Mouse (Mus musculus): ENCODE measurements around the gene Zbtb5. TPM values are rescaled to one million over a fixed set of nuclear protein-coding genes. Genes with fewer than 3 reads are reported as not detected.
A peak's percentile ranks its signal among the peaks of the same experiment; 100 is the strongest.
"Not testable (repeated sequence)": the region's sequence is repeated elsewhere in the genome, so short reads cannot be mapped to it uniquely, and the experiment has no call there.

Zbtb5 gene
- polyA plus RNA-seq, 1 experiment from 2014 or later: 46.1 TPM

DNA sequence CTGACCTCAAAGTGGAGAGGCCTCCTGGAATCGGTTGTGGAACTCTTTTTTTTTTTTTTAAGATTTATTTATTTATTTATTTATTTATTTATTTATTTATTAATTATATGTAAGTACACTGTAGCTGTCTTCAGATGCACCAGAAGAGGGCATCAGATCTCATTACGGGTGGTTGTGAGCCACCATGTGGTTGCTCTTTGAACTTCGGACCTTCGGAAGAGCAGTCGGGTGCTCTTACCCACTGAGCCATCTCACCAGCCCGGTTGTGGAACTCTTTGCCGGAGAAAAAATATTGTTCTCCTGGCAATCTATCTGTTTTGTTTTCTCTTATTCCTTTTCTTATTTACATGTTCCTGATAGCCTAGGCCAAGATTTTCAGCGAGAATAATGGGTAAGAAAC lies 26.7 kb upstream of the Zbtb5 start:
- H3K4me3 ChIP-seq (ENCODE audit: low read depth, low read length); H3K36me3 ChIP-seq (ENCODE audit: control insufficient read depth, insufficient read depth, low read length); H3K27me3 ChIP-seq (ENCODE audit: control insufficient read depth, insufficient read depth, low read length); H3K27ac ChIP-seq (ENCODE audit: low read depth, low read length); DNase-seq (ENCODE audit: low spot score); H3K4me2 ChIP-seq (ENCODE audit: low read depth); ATAC-seq (ENCODE audit: insufficient read depth, low FRiP score, low TSS enrichment); H3K9me3 ChIP-seq (ENCODE audit: control insufficient read depth, low read length); H3K4me1 ChIP-seq (ENCODE audit: control insufficient read depth, insufficient read depth, low read length); H3K9ac ChIP-seq (ENCODE audit: low read length): not testable (repeated sequence)
- 66% methylated on average over 8 of the region's 8 CpGs for WGBS

DNA sequence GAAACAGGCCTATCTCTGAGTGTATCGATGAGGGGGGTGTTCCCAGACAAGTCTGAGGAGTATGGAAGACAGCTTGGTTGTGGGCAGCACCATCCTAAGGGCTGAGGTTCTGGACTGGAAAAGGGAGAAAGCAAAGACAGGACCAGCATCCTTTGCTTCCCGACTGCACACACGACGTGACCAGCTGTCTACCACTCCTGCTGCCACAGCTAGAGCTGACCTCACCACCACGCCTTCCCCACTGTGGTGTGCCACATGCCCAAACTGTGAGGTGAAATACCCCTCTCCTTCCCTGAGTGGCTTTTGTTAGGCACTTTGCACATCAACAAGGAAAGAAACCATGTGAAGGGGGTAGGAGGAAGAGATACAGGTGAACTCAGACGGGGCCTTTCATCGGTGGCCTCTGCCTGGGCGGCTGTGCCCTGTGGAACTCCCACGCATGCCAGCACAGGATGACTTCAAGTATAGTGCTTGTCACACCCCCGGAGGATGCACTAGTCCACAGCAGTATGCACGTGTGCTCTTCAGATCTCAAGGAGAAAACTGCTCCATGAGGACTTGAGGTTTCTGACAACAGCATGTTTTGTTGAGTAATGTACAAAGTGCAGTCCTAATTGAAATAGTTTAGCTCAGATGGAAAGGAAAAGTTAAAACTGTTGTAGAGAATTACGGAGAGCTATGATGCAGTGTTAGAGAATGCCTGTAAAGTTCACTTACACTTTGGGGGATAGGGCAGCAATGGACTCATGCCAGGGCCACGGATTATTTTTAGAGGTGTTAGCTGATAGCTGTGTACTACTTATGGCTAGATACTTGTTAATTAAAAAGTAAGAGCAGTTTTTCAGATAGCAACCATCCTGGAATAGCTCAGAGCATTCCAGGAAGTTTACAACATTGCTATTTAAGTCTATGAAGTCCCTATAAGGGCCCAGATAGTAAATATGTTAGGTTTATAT lies 25.5 kb upstream of the Zbtb5 start:
- ATAC-seq (ENCODE audit: insufficient read depth, low FRiP score, low TSS enrichment): no peak
- no peak overlapping the region for H3K27ac ChIP-seq (ENCODE audit: low read depth, low read length)
- no peaks in the 10 kb centered on the region; the same call in 1 of the 2 replicates for H3K36me3 ChIP-seq (ENCODE audit: control insufficient read depth, insufficient read depth, low read length)
- no peak overlapping the region for H3K4me2 ChIP-seq (ENCODE audit: low read depth)
- no peaks in the 10 kb centered on the region for H3K9me3 ChIP-seq (ENCODE audit: control insufficient read depth, low read length)
- no peak for DNase-seq (ENCODE audit: low spot score)
- no peaks in the 10 kb centered on the region for H3K27me3 ChIP-seq (ENCODE audit: control insufficient read depth, insufficient read depth, low read length)
- H3K4me3 ChIP-seq (ENCODE audit: low read depth, low read length): no peak overlapping the region
- H3K9ac ChIP-seq (ENCODE audit: low read length): no peak overlapping the region; the same call in 1 of the 2 replicates
- WGBS: 91% methylated on average over 13 of the region's 13 CpGs
- no peaks in the 10 kb centered on the region for H3K4me1 ChIP-seq (ENCODE audit: control insufficient read depth, insufficient read depth, low read length)

DNA sequence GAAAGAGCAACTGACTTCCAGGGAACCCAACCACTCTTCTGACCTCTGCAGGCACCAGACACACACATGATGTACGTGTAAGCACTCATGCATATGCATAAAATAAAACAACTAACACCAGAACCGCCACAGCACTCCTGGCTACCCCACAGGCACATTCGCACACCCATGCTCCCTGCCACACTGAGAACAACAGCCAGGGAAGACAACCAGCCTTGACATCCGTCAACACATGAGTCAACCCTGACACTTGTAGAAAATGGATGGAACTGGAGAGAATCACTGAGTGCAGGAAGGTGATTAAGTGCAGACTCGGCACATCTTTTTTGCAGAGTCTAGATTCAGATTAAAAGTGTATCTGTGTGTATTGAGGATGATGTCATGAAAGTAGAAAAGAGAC lies 24.4 kb upstream of the Zbtb5 start:
- no peak for DNase-seq (ENCODE audit: low spot score)
- ATAC-seq (ENCODE audit: insufficient read depth, low FRiP score, low TSS enrichment): no peak
- no peaks in the 10 kb centered on the region for H3K9me3 ChIP-seq (ENCODE audit: control insufficient read depth, low read length)
- H3K4me1 ChIP-seq (ENCODE audit: control insufficient read depth, insufficient read depth, low read length): no peaks in the 10 kb centered on the region
- H3K4me3 ChIP-seq (ENCODE audit: low read depth, low read length): no peak overlapping the region
- H3K27ac ChIP-seq (ENCODE audit: low read depth, low read length): no peak overlapping the region
- no peaks in the 10 kb centered on the region for H3K27me3 ChIP-seq (ENCODE audit: control insufficient read depth, insufficient read depth, low read length)
- WGBS: 82% methylated on average over 5 of the region's 5 CpGs
- H3K9ac ChIP-seq (ENCODE audit: low read length): no peak overlapping the region
- no peak overlapping the region for H3K4me2 ChIP-seq (ENCODE audit: low read depth)
- peaks cover 2% of the 10 kb centered on the region; the same call in 1 of the 2 replicates for H3K36me3 ChIP-seq (ENCODE audit: control insufficient read depth, insufficient read depth, low read length)

DNA sequence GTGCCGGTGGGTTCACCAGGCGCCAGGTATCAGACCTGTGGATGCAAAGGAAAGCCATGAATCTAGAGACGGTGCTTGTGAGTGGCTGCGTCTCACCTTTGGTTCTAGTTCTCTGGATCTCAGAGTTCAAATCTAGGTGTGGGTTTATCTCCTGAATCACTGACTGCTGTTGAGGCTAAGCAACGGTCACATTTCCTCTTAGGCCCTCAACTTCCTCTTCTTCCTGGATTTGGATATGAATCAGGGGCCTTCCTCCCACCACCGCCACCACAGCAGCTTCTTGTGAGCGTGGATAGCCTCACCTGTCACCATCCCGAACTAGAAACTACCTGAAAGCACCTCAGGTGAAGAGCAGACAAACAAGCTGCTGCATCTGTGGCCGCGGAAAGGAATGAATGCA lies 23.8 kb upstream of the Zbtb5 start:
- 93% methylated on average over 10 of the region's 10 CpGs for WGBS
- H3K9me3 ChIP-seq (ENCODE audit: control insufficient read depth, low read length): no peaks in the 10 kb centered on the region
- no peak overlapping the region for H3K9ac ChIP-seq (ENCODE audit: low read length)
- DNase-seq (ENCODE audit: low spot score) (no peak), ATAC-seq (ENCODE audit: insufficient read depth, low FRiP score, low TSS enrichment) (no peak)
- H3K36me3 ChIP-seq (ENCODE audit: control insufficient read depth, insufficient read depth, low read length): peaks cover 2% of the 10 kb centered on the region; the same call in 1 of the 2 replicates
- H3K4me3 ChIP-seq (ENCODE audit: low read depth, low read length): no peak overlapping the region
- H3K27ac ChIP-seq (ENCODE audit: low read depth, low read length): no peak overlapping the region
- no peaks in the 10 kb centered on the region for H3K27me3 ChIP-seq (ENCODE audit: control insufficient read depth, insufficient read depth, low read length)
- H3K4me2 ChIP-seq (ENCODE audit: low read depth): no peak overlapping the region
- H3K4me1 ChIP-seq (ENCODE audit: control insufficient read depth, insufficient read depth, low read length): no peaks in the 10 kb centered on the region

DNA sequence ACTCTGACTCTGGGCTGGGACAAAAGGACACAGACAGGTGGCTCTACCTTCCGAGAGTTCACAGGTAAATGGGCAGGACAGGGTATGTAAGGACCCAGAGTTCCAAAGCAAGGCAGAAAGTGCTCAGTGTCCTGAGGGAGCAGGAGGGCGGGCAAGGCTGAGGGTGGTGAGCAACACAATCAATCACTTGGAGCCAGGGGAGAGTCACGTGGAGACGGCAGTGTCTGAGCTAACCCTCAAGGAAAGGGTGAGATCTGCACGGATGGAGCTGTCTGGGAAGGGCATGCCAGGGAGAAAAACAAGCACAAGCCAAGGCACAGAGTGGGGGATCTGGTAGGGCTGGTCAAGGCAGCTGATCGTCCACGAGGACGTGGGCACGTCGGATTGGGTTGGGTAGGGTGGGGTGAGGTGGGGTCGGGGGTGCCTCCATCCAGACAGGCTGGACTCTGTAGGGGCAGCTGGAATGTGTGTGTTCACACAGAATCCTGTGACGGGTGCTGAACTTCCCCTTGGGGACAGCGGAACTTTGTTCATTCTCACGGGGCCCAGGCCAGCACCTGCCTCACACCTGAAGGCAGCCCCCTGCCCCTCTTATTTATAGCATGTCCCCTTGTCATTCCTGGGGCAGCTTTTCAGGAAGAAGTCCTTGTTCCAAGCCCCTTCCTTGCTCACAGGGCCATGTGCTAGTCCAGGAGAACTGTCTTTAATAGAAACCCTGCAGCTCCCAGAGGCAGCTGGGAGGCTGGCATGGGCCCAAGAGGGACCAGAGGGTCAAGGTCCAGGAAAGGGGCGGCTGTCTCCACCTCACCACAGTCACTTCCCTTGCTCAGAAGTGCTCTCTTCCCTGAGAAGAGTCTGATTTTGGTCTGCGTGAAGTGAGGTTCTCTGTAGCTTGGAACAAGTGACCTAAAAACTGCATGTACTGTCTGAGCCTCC lies 22.7 kb upstream of the Zbtb5 start:
- H3K36me3 ChIP-seq (ENCODE audit: control insufficient read depth, insufficient read depth, low read length): peaks cover 4% of the 10 kb centered on the region; the same call in 1 of the 2 replicates
- H3K27me3 ChIP-seq (ENCODE audit: control insufficient read depth, insufficient read depth, low read length): no peaks in the 10 kb centered on the region
- no peaks in the 10 kb centered on the region for H3K4me1 ChIP-seq (ENCODE audit: control insufficient read depth, insufficient read depth, low read length)
- no peak overlapping the region for H3K9ac ChIP-seq (ENCODE audit: low read length)
- DNase-seq (ENCODE audit: low spot score) (no peak), ATAC-seq (ENCODE audit: insufficient read depth, low FRiP score, low TSS enrichment) (no peak)
- H3K27ac ChIP-seq (ENCODE audit: low read depth, low read length): no peak overlapping the region
- H3K4me3 ChIP-seq (ENCODE audit: low read depth, low read length): no peak overlapping the region
- WGBS: 79% methylated on average over 16 of the region's 16 CpGs
- H3K4me2 ChIP-seq (ENCODE audit: low read depth): no peak overlapping the region
- H3K9me3 ChIP-seq (ENCODE audit: control insufficient read depth, low read length): no peaks in the 10 kb centered on the region

DNA sequence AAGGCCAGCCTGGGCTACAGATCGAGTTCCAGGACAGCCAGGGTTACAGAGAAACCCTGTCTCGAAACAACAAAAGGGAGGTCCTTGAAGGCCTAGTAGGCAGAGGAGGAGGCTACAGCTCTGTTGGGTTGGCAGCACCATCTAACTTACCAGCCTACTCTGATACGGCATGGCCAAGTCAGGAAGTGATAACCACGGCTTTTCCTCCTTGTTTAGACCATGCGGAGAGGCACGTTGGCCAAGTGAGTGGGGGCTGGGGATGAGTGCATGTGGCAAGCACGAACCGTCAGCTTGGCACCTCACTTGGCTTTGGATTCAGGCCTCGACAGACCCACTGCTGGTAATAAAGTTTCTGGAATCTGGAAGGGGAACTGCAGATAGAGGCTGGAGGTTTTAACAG lies 20.4 kb upstream of the Zbtb5 start:
- DNase-seq (ENCODE audit: low spot score) (no peak), ATAC-seq (ENCODE audit: insufficient read depth, low FRiP score, low TSS enrichment) (no peak)
- Histone ChIP-seq H3K9me3 (ENCODE audit: control insufficient read depth, low read length) (no peaks in the 10 kb centered on the region), H3K4me1 (ENCODE audit: control insufficient read depth, insufficient read depth, low read length) (no peaks in the 10 kb centered on the region), H3K27ac (ENCODE audit: low read depth, low read length) (no peak overlapping the region), H3K4me3 (ENCODE audit: low read depth, low read length) (no peak overlapping the region), H3K4me2 (ENCODE audit: low read depth) (no peak overlapping the region), H3K36me3 (ENCODE audit: control insufficient read depth, insufficient read depth, low read length) (peaks cover 4% of the 10 kb centered on the region; the same call in 1 of the 2 replicates), H3K27me3 (ENCODE audit: control insufficient read depth, insufficient read depth, low read length) (no peaks in the 10 kb centered on the region), H3K9ac (ENCODE audit: low read length) (no peak overlapping the region)
- WGBS: 96% methylated on average over 9 of the region's 9 CpGs

DNA sequence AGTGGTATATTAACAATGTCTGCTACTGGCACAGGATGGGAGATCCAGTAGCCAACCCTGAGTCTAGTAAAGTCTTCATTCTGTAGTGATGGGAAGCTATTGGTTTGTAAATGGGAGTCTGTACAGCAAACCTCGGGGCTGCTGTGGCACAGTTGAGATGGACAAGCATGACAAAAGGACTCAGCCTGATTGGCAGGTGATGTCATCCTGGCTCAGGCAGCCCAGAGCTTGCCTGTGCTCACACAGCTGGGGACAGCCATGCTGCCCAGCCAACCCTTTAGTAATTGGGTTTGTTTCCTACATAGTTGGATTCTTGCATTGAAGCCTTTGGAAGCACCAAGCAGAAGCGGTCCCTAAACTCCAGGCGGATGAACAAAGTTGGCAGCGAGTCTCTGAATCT lies 14.2 kb upstream of the Zbtb5 start:
- no peak for ATAC-seq (ENCODE audit: insufficient read depth, low FRiP score, low TSS enrichment)
- Histone ChIP-seq H3K27ac (ENCODE audit: low read depth, low read length) (no peak overlapping the region), H3K4me3 (ENCODE audit: low read depth, low read length) (no peak overlapping the region), H3K27me3 (ENCODE audit: control insufficient read depth, insufficient read depth, low read length) (no peaks in the 10 kb centered on the region), H3K9me3 (ENCODE audit: control insufficient read depth, low read length) (no peaks in the 10 kb centered on the region), H3K4me1 (ENCODE audit: control insufficient read depth, insufficient read depth, low read length) (no peaks in the 10 kb centered on the region), H3K9ac (ENCODE audit: low read length) (no peak overlapping the region), H3K4me2 (ENCODE audit: low read depth) (no peak overlapping the region), H3K36me3 (ENCODE audit: control insufficient read depth, insufficient read depth, low read length) (peaks cover 6% of the 10 kb centered on the region)
- WGBS: 91% methylated on average over 4 of the region's 4 CpGs
- no peak for DNase-seq (ENCODE audit: low spot score)

DNA sequence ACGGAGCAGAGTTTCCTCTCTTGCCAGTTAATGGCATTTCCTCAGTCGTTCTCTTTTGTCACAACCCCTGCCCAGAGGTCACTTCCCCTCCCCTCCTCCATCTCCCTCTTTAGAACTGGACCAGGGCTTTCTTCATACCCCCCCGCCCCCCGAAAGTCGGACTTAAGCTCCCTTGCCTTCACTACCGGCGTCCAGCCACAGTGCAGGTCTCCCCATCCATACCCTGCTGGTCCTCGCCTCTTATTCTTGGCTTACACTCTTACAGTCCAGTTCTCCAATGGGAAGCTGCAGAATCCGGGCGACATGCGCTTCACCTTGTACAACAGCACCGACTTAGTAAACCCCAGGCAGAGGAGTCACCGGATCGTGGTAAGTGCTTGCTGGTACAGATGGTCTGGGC lies 6.8 kb upstream of the Zbtb5 start:
- H3K36me3 ChIP-seq (ENCODE audit: control insufficient read depth, insufficient read depth, low read length): no peaks in the 10 kb centered on the region
- H3K4me3 ChIP-seq (ENCODE audit: low read depth, low read length): peak overlapping the region; percentile 82
- no peak for DNase-seq (ENCODE audit: low spot score)
- peak overlapping the region; percentile 79 for H3K4me2 ChIP-seq (ENCODE audit: low read depth)
- peak overlapping the region; percentile 71 for H3K9ac ChIP-seq (ENCODE audit: low read length)
- H3K27me3 ChIP-seq (ENCODE audit: control insufficient read depth, insufficient read depth, low read length): no peaks in the 10 kb centered on the region
- peaks cover 7% of the 10 kb centered on the region for H3K4me1 ChIP-seq (ENCODE audit: control insufficient read depth, insufficient read depth, low read length)
- 0 out of 2 replicates have a peak, but pooled peaks have one; percentile 33 for ATAC-seq (ENCODE audit: insufficient read depth, low FRiP score, low TSS enrichment)
- H3K9me3 ChIP-seq (ENCODE audit: control insufficient read depth, low read length): no peaks in the 10 kb centered on the region
- WGBS: 3% methylated on average over 14 of the region's 14 CpGs
- H3K27ac ChIP-seq (ENCODE audit: low read depth, low read length): no peak overlapping the region
